Mouse (Mus musculus) ES-Bruce4 (cell line): ENCODE data around the gene Lrrk2. TPM values are rescaled to one million over a fixed set of nuclear protein-coding genes. Genes with fewer than 3 reads are reported as not detected.

Experiments
- H3K27ac ChIP-seq: 2 replicates; pipeline ENCODE4 v1.5.1; 2012; ENCODE audit warnings: low read length, inconsistent platforms; ENCODE audit not compliant: insufficient read depth
- H3K27me3 ChIP-seq: 2 replicates; pipeline ENCODE4 v1.6.1; 2012; ENCODE audit warnings: mild to moderate bottlenecking, low read length, inconsistent platforms; ENCODE audit not compliant: control insufficient read depth, poor library complexity, insufficient read depth, severe bottlenecking
- H3K36me3 ChIP-seq: 2 replicates; pipeline ENCODE4 v1.6.1; 2012; ENCODE audit warnings: inconsistent platforms, mild to moderate bottlenecking, low read length, moderate library complexity; ENCODE audit not compliant: control insufficient read depth, poor library complexity, insufficient read depth, severe bottlenecking
- H3K4me1 ChIP-seq: one replicate; pipeline ENCODE4 v1.8.1; 2011; ENCODE audit warnings: low read length; ENCODE audit not compliant: control insufficient read depth, insufficient read depth
- H3K4me3 ChIP-seq: 2 replicates; pipeline ENCODE4 v1.5.1; 2011; ENCODE audit warnings: low read depth, mild to moderate bottlenecking, low read length
- H3K9ac ChIP-seq: 2 replicates; pipeline ENCODE4 v1.6.1; 2012; ENCODE audit warnings: low read depth, mild to moderate bottlenecking, inconsistent platforms; ENCODE audit not compliant: poor library complexity, severe bottlenecking
- H3K9me3 ChIP-seq: replicated peaks from 2 replicates; pipeline ENCODE4 v1.6.1; 2012; ENCODE audit warnings: mild to moderate bottlenecking, low read length, inconsistent platforms; ENCODE audit not compliant: control insufficient read depth, poor library complexity, insufficient read depth, severe bottlenecking
- CTCF ChIP-seq: IDR thresholded peaks from one replicate; pipeline ENCODE4 v1.8.1; 2011; ENCODE audit warnings: low read depth, low read length
- EP300 ChIP-seq: IDR thresholded peaks from 2 replicates; pipeline ENCODE4 v1.6.1; 2011; ENCODE audit warnings: low read depth, low read length; ENCODE audit not compliant: insufficient read depth
- POLR2A ChIP-seq: IDR thresholded peaks from one replicate; pipeline ENCODE4 v1.8.1; 2011; ENCODE audit warnings: low read length; ENCODE audit not compliant: insufficient read depth
- polyA plus RNA-seq: library from polyadenylated mRNA; stranded (reverse); fragments of >200 nt; gene quantifications from 2 replicates; pipeline ENCODE4 v1.2.4, GENCODE M21; 2011; ENCODE audit warnings: low read depth; ENCODE audit not compliant: missing spikeins, insufficient read depth, insufficient read length

The Lrrk2 gene
- polyA plus RNA-seq, 1 experiment: 2.9 TPM

DNA sequence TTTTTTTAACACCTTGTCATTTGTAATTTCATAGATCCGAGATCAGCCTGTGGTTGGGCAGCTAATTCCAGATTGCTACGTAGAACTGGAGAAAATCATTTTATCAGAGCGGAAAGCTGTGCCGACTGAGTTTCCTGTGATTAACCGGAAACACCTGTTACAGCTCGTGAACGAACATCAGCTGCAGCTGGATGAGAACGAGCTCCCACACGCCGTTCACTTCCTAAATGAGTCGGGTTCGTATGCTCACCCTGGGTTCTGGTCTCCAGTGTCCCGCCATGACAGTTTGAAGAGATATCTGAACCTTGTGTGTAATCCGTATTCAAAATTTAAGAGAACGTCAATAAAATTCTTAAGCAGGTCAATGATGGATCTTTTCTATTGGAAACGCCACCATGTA lies 82.8 kb downstream of the Lrrk2 start:
- Histone ChIP-seq H3K9ac (no peak overlapping the region), H3K27me3 (no peaks in the 10 kb centered on the region), H3K4me3 (no peak overlapping the region), H3K36me3 (no peaks in the 10 kb centered on the region), H3K27ac (no peak overlapping the region), H3K4me1 (no peaks in the 10 kb centered on the region), H3K9me3 (no peaks in the 10 kb centered on the region)
- no peak for TF ChIP-seq EP300
- no peak for TF ChIP-seq POLR2A
- TF ChIP-seq CTCF: no peak

DNA sequence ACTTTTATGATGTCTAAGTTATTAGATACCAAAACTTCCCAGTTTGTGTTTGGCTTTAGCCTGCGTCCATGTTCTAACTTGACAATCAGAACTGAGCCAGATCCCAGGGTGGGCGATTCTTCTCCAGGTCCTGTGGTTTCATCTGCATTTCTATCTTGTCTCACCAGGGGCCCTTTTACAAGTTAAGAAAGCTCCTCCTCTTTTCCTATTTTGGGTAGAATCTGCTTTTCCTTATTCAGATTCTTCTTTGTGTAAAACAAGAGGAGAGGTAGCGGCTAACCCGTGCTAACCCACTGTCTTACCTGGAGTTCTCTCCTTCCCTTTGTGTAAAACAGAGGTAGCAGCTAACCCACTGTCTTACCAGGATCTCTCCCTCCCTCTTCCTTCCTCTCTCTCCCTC lies 99.1 kb downstream of the Lrrk2 start:
- H3K27me3 ChIP-seq: no peaks in the 10 kb centered on the region
- H3K36me3 ChIP-seq: no peaks in the 10 kb centered on the region
- H3K9ac ChIP-seq: no peak overlapping the region
- H3K27ac ChIP-seq: peak overlapping the region; percentile 41; the same call in 1 of the 2 replicates
- no peaks in the 10 kb centered on the region for H3K4me1 ChIP-seq
- H3K4me3 ChIP-seq: no peak overlapping the region
- H3K9me3 ChIP-seq: no peaks in the 10 kb centered on the region
- TF ChIP-seq EP300: no peak
- no peak for TF ChIP-seq CTCF
- no peak for TF ChIP-seq POLR2A

DNA sequence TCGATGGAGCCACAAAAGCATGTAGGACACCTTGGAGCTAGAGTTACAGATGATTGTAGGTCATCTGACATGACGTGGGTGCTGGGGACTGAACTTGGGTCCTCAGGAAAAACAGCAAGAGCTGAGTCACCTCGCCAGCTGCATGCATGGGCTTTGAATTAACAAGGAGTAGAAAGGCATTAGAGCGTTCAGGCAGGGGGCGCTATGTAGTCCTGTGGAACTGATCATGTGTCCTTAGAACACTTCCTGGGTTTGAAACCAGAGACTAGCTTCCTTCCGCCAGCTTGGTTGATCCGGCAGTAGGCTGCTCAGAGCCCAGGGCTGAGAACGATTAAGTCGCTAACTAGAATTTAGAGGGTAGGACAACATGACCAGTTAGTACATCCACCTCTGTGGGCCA lies 106.2 kb downstream of the Lrrk2 start:
- TF ChIP-seq POLR2A (no peak), CTCF (peak; percentile 11), EP300 (no peak)
- Histone ChIP-seq H3K27me3 (no peaks in the 10 kb centered on the region), H3K9ac (no peak overlapping the region), H3K4me3 (no peak overlapping the region), H3K4me1 (no peaks in the 10 kb centered on the region), H3K36me3 (no peaks in the 10 kb centered on the region), H3K9me3 (no peaks in the 10 kb centered on the region), H3K27ac (no peak overlapping the region)

DNA sequence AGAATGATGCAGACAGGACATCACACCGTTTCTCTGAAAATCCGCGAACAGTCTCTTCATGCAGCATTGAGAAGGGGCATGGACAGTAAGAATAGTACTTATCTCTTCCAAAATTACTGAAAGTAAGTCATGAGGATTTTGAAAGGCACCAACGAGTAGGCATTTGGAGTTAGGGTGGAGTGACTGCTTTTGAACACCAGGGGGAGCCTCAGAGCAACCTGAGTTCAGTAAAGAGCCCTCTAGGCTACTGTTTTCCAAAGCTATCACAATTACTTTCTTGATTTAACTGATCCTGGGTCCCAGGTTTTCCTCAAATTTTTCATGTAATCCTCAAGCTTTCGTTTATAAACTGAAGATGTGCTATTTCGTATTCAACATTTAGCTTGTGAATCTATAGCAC lies 108.2 kb downstream of the Lrrk2 start:
- no peaks in the 10 kb centered on the region for H3K9me3 ChIP-seq
- no peaks in the 10 kb centered on the region for H3K4me1 ChIP-seq
- no peaks in the 10 kb centered on the region for H3K27me3 ChIP-seq
- H3K36me3 ChIP-seq: no peaks in the 10 kb centered on the region
- H3K4me3 ChIP-seq: no peak overlapping the region
- no peak overlapping the region for H3K9ac ChIP-seq
- H3K27ac ChIP-seq: no peak overlapping the region
- TF ChIP-seq EP300 (no peak), POLR2A (no peak), CTCF (peak; percentile 35)

DNA sequence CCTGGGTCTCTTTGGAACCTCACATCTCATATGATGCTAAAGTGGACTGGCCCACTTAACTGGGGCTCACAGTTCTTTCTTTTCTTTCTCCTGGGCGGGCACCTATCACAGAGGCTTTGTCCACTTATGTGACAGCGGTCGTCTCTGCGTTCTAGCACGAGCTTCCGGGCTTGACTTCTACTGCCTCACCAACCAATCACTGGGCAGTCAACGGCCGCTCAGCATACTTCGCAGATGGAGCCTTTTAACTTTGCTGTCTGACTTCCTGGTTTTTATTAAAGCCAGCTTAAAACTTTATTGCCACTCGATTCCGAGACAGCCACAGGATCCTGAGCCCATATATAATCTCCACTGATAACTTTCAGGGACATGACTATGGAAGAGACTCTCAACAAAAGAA lies 115.4 kb downstream of the Lrrk2 start:
- no peaks in the 10 kb centered on the region for H3K27me3 ChIP-seq
- no peak overlapping the region for H3K4me3 ChIP-seq
- no peak overlapping the region for H3K27ac ChIP-seq
- TF ChIP-seq CTCF (no peak), EP300 (no peak), POLR2A (no peak)
- H3K9me3 ChIP-seq: no peaks in the 10 kb centered on the region
- no peak overlapping the region for H3K9ac ChIP-seq
- no peaks in the 10 kb centered on the region for H3K4me1 ChIP-seq
- H3K36me3 ChIP-seq: no peaks in the 10 kb centered on the region

DNA sequence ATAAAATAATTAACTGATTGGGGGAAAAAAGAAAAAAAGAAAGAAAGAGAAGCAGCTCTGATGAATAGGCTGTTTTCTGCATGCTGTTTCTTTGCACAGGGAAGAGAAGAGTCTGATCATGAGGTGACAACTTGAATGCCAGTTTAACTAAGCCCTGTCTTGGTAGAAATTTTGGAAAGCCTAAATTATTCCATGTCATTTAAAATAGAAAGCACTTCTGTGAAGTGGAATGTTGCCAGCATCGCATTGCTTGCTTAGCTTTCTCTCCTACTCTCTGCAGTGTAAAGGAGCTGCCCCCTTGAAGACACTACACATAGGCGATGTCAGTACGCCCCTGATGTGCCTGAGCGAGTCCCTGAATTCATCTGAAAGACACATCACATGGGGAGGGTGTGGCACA lies 133.5 kb downstream of the Lrrk2 start:
- no peak for TF ChIP-seq POLR2A
- H3K9ac ChIP-seq: no peak overlapping the region
- H3K9me3 ChIP-seq: no peaks in the 10 kb centered on the region
- peaks cover 2% of the 10 kb centered on the region for H3K4me1 ChIP-seq
- no peak overlapping the region for H3K4me3 ChIP-seq
- H3K27me3 ChIP-seq: no peaks in the 10 kb centered on the region
- no peak overlapping the region for H3K27ac ChIP-seq
- no peaks in the 10 kb centered on the region for H3K36me3 ChIP-seq
